Mouse (Mus musculus): ENCODE measurements around the gene Eci2.
"Not testable (repeated sequence)": the region's sequence is repeated elsewhere in the genome, so short reads cannot be mapped to it uniquely, and the experiment has no call there.

Eci2 gene

GRCm38 (mm10) chr13:35026879-35027278 lies at the start of gene Eci2:
Gene Eci2 (minus strand): TSS chr13:35027096.
- peak; percentile 57 for DNase-seq

GRCm38 (mm10) chr13:35074862-35075261 lies 48.0 kb upstream of the Eci2 start:
- DNase-seq, result no peak

GRCm38 (mm10) chr13:35070485-35071472 lies 43.9 kb upstream of the Eci2 start:
- no peak for DNase-seq

- DNase-seq, result no peak
Observed at GRCm38 (mm10) chr13:35067084-35067483, 40.2 kb upstream of the Eci2 start.

DNA sequence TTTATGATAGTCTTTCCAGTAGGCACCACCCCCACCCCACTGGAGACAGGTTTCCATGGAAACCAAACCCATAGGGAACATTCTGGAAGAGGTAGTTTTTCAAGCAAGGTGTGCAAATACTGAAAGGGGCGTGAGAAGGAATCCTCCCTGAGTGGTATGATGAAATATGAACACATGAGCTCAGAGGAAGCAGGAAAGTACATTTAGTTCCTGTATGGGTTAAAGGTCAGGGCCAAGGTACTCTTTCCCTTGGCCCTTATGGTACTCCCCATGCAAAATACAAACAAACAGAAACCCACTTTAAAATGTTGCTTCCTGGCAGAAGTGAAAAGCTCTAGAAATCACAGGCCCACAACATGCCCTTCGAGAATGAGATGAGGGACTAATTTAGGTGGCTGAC lies 39.1 kb upstream of the Eci2 start:
- DNase-seq, result no peak

GRCm38 (mm10) chr13:35064381-35064780 lies 37.5 kb upstream of the Eci2 start:
- DNase-seq, result no peak

GRCm38 (mm10) chr13:35058145-35058544 lies 31.2 kb upstream of the Eci2 start:
- no peak for DNase-seq

DNA sequence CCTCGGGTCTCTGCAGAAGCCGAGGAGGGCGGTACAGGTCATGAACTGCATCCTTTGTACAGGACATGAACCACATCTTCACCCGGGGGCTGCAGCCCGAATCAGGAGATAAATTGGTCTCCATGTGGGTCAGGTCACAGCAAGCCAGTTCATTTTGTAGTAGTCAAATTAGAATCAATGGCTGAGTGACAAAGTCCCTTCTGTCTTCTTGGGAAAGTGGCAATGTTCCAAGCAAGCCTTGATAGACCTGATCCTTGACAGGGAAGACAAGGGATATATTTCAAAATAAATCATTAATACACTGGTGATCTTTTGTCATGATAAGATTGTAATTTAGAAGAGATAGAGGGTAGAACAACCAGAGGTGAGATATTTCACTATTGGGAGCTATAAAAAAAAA lies 9.6 kb upstream of the Eci2 start:
- peak; percentile 27 for DNase-seq

- peak; percentile 54 for DNase-seq
Observed at GRCm38 (mm10) chr13:35035731-35036130, 8.8 kb upstream of the Eci2 start.

DNA sequence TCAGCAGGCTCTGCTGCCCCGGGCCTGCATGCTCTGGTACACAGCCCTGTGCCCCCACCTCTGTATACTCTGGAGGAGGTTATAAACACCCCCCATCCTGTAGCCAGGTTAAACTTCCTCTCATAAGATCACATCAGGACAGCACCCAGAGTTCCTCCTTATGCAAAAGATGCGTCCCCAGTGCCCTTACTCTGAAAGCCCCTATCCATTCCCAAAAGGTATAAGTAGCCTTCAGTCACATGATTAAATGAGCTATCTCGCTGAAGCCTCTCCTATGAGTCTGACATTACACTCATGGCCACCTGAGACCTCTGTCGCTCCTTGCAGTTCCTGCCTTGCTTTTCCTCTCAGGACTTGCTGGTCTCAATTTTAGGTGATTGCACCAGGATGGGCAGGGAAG lies 6.7 kb upstream of the Eci2 start:
- no peak for DNase-seq

DNA sequence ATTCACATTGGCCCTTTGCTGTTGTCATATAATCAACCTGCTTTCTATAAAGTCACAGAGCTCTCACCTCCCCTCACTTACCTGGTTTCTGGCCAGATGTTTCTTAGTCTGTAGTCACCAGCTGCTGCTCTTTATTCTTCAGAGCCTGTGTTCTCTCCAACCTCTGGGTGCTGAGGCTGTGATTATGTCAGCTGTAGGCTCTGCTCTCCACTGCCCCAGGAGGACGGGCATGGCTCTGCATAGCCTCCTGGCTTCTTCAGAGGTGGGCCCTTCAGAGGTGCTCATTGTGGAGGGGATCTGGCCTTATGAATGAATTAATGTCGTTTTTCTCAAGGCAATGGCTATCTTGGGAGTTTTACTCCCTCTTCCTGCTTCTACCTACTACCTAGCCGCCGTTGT lies 4.8 kb upstream of the Eci2 start:
- DNase-seq, result peak; percentile 55

DNA sequence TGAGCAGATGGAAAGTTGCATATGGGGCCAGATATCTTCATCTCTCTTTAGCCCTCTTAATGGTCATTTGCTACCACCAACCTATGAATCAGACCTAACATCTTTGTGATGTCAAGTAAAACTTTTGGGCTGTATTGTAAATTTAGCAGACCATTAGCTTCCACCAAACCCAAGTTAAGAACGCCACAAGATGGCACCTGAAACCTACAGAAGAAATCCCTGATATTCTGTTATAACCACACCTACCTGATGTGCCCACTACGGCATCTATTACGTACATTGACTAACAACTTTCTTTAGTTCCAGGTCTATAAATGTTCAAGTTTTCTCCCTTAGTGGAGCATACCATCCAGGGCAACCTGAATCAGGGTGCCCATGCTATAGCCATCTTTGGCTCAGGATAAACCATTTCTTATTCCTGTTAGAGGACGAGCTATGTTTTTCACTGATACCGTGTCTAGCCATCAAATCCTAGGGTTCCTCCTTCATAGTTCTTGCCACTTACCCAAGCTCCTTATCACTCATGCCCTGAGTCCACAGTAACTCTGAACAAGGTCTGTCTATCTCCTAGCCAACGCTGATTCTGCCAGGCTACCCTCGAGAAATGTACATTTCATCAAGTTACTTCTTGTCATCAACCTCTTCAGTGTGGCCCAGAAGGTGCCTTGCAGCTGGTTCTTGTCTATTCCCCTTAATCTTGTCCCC lies 4.2 kb upstream of the Eci2 start:
- DNase-seq, result no peak

- DNase-seq, result no peak
Observed at GRCm38 (mm10) chr13:35028365-35028764, 1.5 kb upstream of the Eci2 start.

DNA sequence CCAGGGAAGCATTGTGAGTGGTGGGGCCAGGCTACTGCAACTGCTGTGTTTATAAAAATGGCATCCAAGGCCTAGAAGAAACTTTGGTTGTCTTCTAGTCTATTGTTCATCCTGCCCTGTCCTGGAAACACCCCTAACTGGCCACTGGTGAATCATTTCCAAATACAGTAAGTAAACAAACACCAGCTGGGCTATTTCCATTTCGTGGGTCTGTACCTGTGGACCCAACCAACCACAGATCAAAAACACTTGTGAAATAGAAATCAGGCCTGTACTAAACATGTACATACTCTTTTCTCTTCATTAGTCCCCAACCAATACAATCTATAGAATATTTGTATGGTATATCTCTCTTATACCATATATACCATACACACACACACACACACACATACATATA lies 3.5 kb downstream of the Eci2 start:
- DNase-seq, result not testable (repeated sequence)

GRCm38 (mm10) chr13:35020383-35020782 lies 6.5 kb downstream of the Eci2 start:
- no peak for DNase-seq

DNA sequence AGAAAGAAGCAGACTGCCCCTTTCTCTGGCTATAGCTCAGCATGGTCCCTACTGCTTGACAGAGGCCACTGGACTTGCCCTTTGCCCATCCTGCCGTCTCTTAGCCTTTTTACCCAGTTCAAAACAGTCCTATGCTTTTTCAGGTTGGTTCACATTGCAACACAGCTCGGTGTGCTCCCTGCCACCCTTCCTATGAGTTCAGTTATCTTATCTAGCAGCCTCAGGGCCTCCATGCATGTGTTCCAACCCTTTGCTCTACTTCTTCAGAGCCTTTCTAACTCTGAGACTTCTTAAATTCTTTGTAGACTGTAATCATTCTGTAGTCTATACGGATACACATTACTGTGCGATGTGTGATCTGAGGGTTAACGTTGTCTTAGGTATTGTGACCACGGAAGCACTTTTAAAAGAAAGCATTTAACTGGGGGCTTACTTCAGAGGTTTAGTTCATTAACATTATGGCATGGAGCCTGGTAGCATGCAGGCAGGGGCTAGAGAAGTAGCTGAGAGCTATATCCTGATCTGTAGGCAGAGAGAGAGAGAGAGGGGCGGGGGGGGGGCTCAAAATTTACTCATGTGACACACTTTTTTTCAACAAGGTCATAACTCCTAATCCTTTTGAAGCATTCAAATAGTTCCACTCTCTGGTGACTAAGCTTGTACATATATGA lies 7.9 kb downstream of the Eci2 start:
- no peak for DNase-seq

DNA sequence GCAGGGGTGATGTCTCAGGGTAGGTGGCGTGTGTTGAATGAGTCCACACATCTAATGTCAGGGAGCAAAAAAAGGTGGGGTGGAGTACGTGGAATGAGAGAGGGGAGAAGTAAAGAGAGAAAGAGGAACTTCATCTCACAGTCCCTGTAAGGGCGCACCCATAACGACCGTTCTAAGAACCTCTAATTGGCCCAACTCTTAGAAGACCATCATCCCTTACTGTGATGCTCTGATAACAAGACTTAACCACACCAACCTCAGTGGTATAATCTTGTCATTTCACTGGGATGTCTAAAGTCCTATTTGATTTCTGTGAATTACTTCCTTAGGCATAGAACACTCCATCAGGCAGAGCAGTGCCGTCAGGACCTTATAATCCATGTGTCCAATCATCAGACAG lies 9.5 kb downstream of the Eci2 start:
- no peak for DNase-seq

DNA sequence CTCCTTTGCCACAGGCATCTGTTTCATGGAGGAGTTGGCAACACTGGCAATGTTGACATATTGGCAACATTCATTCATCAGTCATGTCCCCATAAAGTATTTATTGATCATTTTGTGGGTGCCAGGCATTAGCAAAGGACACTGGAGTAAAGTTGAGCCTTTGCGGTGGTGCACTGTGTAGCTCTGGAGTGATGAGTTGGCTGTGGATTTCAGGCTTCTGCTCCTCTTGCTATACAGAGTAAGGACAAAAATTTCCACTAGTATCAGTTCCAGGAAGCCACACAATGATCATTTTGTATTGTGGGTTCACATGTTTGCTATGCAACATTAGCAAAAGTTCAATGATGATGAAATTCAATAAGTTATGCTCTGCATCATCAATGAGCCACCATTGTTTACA lies 10.8 kb downstream of the Eci2 start:
- no peak for DNase-seq

- DNase-seq, result no peak
Observed at GRCm38 (mm10) chr13:34995925-34996324, 31.0 kb downstream of the Eci2 start.

DNA sequence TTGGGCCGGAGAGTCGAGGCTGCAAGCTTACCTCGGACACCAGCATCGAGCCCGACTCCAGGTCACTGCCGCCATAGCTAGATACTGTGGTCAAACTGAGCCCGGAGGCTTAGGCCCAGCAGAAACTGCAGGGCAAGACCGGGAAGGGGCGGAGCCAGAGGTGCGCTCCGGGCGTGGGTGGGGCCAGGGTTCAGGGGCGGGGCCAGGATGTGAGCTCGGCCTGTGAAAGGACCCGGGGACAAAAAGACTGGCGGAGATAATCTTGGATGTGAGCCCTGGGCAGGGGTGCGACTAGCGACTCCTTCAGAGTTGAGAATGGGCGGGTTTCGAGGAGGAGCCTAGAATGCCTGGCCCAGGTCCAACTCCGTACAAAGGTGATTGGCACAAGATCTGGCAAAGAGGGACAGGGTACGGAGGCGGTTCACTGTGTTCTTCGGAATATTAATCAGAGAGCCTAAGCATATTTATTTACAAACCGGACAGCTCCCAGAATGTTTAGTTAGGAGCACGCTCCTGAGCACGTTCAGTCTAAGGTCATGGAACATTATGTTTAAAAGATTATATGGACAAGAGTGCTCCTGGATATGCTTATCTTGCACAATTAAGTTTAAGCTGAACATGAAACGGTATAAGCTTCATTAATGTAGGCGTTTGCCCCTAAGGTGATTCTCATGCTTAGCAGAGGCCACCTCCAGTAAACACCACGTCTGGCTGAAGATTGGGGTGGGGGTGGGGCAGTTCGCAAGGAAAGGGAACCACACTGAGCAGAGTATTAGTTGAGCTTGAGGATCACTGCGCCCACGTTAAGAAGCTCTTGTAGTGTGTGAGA lies 32.7 kb downstream of the Eci2 start:
- DNase-seq, result peak; percentile 92

- no peak for DNase-seq
Observed at GRCm38 (mm10) chr13:34993595-34993982, 33.3 kb downstream of the Eci2 start.

GRCm38 (mm10) chr13:34993085-34993484 lies 33.8 kb downstream of the Eci2 start:
- DNase-seq, result no peak
